Mouse (Mus musculus) bone marrow, adult 2 months (tissue): ENCODE results near the gene Rabl3. TPM values are rescaled to one million over a fixed set of nuclear protein-coding genes. Genes with fewer than 3 reads are reported as not detected.
A peak's percentile ranks its signal among the peaks of the same experiment; 100 is the strongest.

Experiments used
- H3K27ac ChIP-seq: fragments of 200-500 bp; 2 replicates; pipeline ENCODE4 v1.5.1; 2012; ENCODE audit warnings: low read depth, mild to moderate bottlenecking, control low read depth, inconsistent platforms, low read length; ENCODE audit not compliant: control insufficient read depth, poor library complexity, insufficient read depth
- H3K4me1 ChIP-seq: fragments of 200-500 bp; 2 replicates; pipeline ENCODE4 v1.6.1; 2011; ENCODE audit warnings: low read length; ENCODE audit not compliant: control insufficient read depth, insufficient read depth
- H3K4me3 ChIP-seq: fragments of 200-500 bp; replicated peaks from 2 replicates; pipeline ENCODE3; 2011; ENCODE audit warnings: mild to moderate bottlenecking, low read depth, low read length, control low read depth; ENCODE audit not compliant: control insufficient read depth
- CTCF ChIP-seq: fragments of 200-500 bp; IDR thresholded peaks from 2 replicates; pipeline ENCODE4 v1.5.1; 2011; ENCODE audit warnings: low read length, control low read depth; ENCODE audit not compliant: control insufficient read depth, insufficient read depth
- POLR2A ChIP-seq: fragments of 200-500 bp; IDR thresholded peaks from 2 replicates; pipeline ENCODE4 v1.6.1; 2011; ENCODE audit warnings: low read depth, mild to moderate bottlenecking, control low read depth, low read length, borderline replicate concordance; ENCODE audit not compliant: control insufficient read depth
- WGBS: fragments of 180-500 bp; shearing (Covaris S2); methylation state at CpG from one replicate; pipeline ENCODE4 v1.1.7; 2018; 5-methylcytosine and 5-hydroxymethylcytosine counted together
- polyA plus RNA-seq: library from polyadenylated mRNA; stranded (reverse); fragments of >200 nt; gene quantifications from 2 replicates; pipeline ENCODE4 v1.2.4, GENCODE M21; 2011; ENCODE audit warnings: low replicate concordance; ENCODE audit not compliant: missing spikeins, insufficient read depth, insufficient read length

Rabl3 gene
- polyA plus RNA-seq, 1 experiment = 4.5 TPM

DNA sequence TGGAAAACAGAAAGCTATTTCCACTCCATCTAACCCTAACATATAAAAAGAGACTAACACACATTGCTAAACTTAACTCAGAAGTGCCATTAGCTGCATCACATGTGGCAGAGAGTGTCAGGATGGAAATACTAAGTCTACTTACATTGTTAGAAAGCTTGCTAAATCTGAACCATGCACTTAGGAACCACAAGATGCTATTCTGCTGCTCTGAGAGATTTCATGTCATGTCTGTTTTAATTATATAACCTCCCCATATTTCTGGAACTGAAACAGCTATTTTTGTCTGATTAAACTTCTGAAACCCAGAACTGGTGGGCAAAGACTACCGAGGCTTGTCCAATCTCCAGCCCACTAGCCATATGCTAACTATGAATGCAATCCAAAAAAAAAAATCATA lies 7.6 kb upstream of the Rabl3 start:
- no peak overlapping the region for H3K4me3 ChIP-seq

GRCm38 (mm10) chr16:37533369-37534068 lies 6.2 kb upstream of the Rabl3 start:
- TF ChIP-seq POLR2A = no peak
- TF ChIP-seq CTCF = no peak
- WGBS = 53% methylated on average over 8 of the region's 8 CpGs
- Histone ChIP-seq H3K27ac (no peak overlapping the region), H3K4me1 (peaks cover 1% of the 10 kb centered on the region; the same call in 1 of the 2 replicates), H3K4me3 (no peak overlapping the region)

More for the DNA sequence above, 7.6 kb upstream of the Rabl3 start:
- Histone ChIP-seq H3K27ac (no peak overlapping the region), H3K4me1 (peaks cover 1% of the 10 kb centered on the region; the same call in 1 of the 2 replicates)
- 51% methylated on average over 1 of the region's 1 CpGs for whole genome bisulfite sequencing
- TF ChIP-seq CTCF = no peak
- no peak for TF ChIP-seq POLR2A

GRCm38 (mm10) chr16:37539240-37539610 lies 460 bp upstream of the Rabl3 start:
- Histone ChIP-seq H3K27ac (peak overlapping the region; percentile 62), H3K4me3 (peak overlapping the region; percentile 64), H3K4me1 (no peaks in the 10 kb centered on the region; the same call in 1 of the 2 replicates)
- 1% methylated on average over 22 of the region's 22 CpGs for WGBS
- TF ChIP-seq CTCF = no peak
- TF ChIP-seq POLR2A = no peak

DNA sequence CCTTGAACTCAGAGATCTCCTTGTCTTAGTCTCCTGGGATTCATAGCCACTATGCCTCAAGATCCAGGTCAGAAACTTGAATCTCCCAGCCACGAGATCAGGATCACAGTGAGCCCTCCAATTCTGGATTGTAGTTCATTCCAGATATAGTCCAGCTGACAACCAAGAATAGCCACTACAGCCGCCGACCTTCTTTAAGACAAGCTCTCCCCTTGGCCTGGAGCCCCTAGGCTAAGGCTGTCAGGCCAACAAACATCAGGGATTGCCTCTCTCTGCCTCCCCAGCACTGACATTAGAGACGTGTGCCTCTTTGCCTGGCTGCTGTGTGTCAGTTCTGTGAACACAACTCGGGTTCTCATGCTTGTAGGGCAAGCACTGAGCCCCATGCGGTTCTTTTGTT lies 1.1 kb downstream of the Rabl3 start:
- no peak overlapping the region for H3K27ac ChIP-seq
- TF ChIP-seq CTCF = no peak
- no peak for TF ChIP-seq POLR2A
- 82% methylated on average over 6 of the region's 6 CpGs for WGBS

GRCm38 (mm10) chr16:37546312-37546711 lies 6.6 kb downstream of the Rabl3 start:
- no peak for TF ChIP-seq POLR2A
- TF ChIP-seq CTCF = no peak
- 88% methylated on average over 5 of the region's 5 CpGs for WGBS
- Histone ChIP-seq H3K27ac (no peak overlapping the region), H3K4me3 (no peak overlapping the region), H3K4me1 (no peaks in the 10 kb centered on the region)

More for the DNA sequence above, 1.1 kb downstream of the Rabl3 start:
- Histone ChIP-seq H3K4me1 (no peaks in the 10 kb centered on the region; the same call in 1 of the 2 replicates), H3K4me3 (no peak overlapping the region)

GRCm38 (mm10) chr16:37550266-37550665 lies 10.6 kb downstream of the Rabl3 start:
- 87% methylated on average over 3 of the region's 3 CpGs for WGBS
- TF ChIP-seq POLR2A (no peak), CTCF (no peak)

GRCm38 (mm10) chr16:37550981-37551380 lies 11.3 kb downstream of the Rabl3 start:
- H3K4me1 ChIP-seq = no peaks in the 10 kb centered on the region
- TF ChIP-seq CTCF = no peak
- no peak for TF ChIP-seq POLR2A
- 91% methylated on average over 2 of the region's 2 CpGs for WGBS
- no peak overlapping the region for H3K4me3 ChIP-seq
- no peak overlapping the region for H3K27ac ChIP-seq

More at GRCm38 (mm10) chr16:37550266-37550665, 10.6 kb downstream of the Rabl3 start:
- Histone ChIP-seq H3K27ac (no peak overlapping the region), H3K4me1 (no peaks in the 10 kb centered on the region), H3K4me3 (no peak overlapping the region)

GRCm38 (mm10) chr16:37552824-37553223 lies 13.1 kb downstream of the Rabl3 start:
- Histone ChIP-seq H3K27ac (no peak overlapping the region), H3K4me3 (no peak overlapping the region), H3K4me1 (no peaks in the 10 kb centered on the region)
- 76% methylated on average over 3 of the region's 3 CpGs for WGBS
- no peak for TF ChIP-seq CTCF
- TF ChIP-seq POLR2A = no peak
